Mouse (Mus musculus): ENCODE results near the gene 1700016C15Rik.

The 1700016C15Rik gene

DNA sequence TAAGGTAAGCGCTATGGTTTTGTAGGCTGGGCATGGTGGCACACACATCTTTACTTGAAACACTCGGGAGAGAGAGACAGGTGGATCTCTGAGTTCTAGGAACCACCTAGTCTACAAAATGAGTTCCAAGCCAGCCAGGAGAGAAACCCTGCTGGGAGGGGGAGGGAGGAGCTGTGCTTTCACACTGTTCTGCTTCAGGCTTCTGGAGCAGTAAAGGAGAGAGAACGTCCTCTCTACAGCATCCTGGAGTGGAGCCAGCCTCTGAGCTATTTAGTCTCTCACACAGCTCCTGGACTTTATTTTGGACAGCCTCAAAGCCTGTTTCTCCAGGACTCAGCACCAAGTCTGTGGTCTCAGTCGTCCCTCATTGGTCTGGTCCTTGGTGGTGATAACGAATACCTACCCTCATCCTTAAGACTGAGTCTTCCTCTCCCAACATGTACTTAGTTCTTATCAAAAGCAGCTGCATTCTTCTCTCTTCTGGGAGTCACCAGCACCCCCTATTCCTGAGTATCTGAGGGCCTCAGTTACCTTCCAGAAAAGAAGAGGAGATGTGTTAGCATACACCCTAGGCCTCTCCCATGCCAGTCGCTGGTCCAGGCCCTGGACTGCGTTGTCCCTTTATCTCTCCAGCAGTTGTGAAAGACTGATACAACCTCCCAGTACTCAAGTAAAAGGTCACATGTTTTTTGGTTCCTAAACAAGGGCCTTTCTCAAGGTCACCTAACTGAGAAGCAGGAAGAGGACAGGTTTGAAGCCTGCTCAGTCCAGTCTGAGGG lies 12.4 kb upstream of the 1700016C15Rik start:
- DNase-seq (ENCODE audit: low spot score in 2 of 2) = no peak

DNA sequence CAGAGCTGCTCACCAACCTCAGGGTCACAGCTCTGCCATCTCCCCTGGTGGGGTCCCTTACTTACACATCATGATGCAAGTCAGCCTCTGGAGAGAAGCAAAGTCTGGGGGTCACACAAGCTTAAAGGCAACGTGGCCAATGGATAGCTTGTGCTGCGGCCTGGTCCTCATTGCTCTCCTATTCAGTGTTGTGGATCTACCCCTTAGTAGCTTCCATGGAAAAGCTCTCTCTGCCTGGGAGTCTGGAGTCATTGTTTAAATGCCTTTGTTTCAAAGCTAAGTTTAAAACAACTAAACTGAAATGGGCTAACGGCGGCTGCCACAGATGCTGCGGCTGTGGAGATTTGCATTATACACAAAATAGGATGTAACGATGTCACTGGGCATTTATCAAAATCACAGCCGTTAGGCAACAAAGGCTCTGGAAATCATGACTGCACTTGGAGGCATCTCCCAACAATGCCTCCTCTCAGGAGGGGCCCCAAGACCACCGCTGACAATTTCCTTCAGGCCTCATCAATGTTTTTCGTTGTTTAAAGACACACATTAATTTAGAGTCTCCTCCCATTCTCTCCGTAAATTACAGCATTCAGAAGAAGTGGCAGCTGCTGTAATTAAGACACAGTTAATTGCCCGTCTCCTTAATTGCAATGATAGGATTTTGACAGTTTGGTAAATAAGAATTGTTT lies 11.1 kb upstream of the 1700016C15Rik start:
- DNase-seq (ENCODE audit: low spot score in 2 of 2) = no peak

DNA sequence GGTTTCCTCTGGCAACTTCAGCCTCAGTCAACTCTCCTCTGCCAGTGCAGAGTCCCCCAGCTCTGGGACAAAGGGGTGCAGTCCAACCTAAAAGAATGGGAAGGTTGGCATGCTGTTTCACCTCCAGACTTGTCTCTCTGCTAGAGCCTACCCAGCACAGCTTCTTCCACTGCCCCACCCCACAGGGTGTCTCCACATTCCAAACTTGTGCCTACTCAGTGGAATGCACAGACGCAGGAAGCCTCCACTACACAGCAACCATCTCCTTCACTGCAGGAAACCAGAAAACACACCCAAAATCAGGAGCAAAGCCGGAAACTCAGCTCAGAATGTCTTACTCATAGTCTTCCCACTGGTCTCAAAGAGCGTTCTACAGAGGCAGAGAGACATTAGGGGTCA lies 10.6 kb upstream of the 1700016C15Rik start:
- no peak for DNase-seq (ENCODE audit: low spot score in 2 of 2)

- DNase-seq (ENCODE audit: low spot score in 2 of 2) = no peak
These were observed 5.8 kb upstream of the 1700016C15Rik start for GRCm38 (mm10) chr1:177723786-177724185.

GRCm38 (mm10) chr1:177726870-177727269 lies 2.7 kb upstream of the 1700016C15Rik start:
- no peak for DNase-seq (ENCODE audit: low spot score in 2 of 2)

DNA sequence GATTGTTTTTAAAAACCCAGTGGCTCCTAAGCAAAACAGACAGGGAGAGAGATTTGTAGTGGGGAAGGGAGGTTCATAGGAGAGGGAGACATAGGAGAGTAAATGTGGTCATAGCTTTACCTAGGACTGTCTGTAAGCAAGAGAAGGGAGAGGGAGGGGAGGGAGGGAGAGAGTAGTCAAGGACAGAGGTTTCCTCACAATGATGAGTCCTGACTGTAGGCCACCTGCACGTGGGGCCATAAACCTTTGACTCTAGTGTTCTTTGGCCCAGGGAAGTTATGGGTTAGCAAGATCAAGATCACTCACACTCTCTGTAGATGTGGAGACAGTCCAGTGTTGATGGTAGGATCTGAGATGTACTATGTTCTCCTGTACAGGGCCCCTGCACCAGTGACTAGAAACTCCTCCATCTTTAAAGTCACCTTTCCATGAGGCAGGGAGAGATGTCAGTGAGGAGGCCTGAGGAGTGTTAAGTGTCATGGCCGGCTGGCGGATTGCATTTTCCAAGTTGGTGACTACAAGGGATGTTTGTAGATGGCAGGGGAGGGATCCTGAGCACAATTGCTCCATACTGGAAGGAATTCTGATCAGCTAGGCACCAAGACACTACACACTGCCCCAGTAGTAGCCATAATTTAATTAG lies 1.6 kb upstream of the 1700016C15Rik start:
- no peak for DNase-seq (ENCODE audit: low spot score in 2 of 2)

DNA sequence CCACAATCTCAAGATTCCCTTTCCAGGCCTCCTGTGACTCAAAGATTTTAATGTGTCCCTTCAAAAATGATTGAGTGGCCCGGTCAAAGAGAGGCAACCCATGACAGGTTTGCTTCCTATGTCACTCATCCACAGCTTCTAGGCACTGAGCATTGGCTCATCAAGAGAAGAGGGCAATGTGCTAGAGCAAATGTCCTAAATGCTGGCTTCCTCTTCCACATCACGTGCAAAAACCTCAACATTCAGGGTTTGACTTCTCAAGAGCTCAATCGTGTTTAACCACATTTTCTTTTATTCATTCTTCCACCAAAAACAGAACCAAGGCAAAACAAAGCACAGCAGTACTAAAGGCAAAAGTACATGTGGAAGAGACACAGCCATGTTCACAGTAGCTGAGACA lies 2.4 kb downstream of the 1700016C15Rik start:
- no peak for DNase-seq (ENCODE audit: low spot score in 2 of 2)

- no peak for DNase-seq (ENCODE audit: low spot score in 2 of 2)
These were observed 8.0 kb downstream of the 1700016C15Rik start for GRCm38 (mm10) chr1:177737505-177738105.

DNA sequence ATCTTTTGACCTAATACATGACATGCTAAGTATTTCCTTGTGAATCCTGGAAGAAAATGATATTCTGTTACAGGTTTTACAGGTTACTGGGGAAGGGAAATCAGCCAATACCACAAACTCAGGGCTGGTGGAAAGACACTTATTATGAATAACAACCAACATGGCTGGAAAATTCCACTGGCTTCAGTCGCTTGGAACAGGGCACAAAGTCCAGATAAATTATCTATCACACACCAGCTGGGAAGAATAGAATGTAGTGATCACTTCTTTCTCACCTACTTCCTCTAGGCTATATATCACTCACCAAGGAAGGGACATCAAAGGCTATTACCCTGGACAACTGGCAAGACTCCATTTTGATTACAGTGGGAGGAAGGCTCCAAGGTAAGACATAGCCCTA lies 11.1 kb downstream of the 1700016C15Rik start:
- DNase-seq (ENCODE audit: low spot score in 2 of 2) = no peak

DNA sequence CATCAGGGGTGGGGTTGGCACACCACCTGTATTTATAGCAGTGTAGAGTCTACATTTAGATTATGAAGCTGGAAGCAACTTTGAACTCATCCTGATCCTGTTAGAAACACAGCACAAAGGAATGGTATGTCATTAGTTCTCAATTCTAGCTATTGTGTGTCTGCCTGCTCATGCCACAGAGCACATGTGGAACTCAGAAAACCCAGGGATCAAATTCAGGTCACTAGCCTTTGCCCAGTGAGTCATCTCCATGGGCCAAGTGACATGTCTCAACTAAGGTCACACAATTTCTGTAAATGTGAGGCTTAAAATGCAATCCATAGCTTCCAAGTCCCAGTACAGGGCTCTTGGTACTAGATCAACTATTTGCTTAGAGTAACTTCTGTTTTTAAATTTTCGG lies 12.5 kb downstream of the 1700016C15Rik start:
- no peak for DNase-seq (ENCODE audit: low spot score in 2 of 2)

DNA sequence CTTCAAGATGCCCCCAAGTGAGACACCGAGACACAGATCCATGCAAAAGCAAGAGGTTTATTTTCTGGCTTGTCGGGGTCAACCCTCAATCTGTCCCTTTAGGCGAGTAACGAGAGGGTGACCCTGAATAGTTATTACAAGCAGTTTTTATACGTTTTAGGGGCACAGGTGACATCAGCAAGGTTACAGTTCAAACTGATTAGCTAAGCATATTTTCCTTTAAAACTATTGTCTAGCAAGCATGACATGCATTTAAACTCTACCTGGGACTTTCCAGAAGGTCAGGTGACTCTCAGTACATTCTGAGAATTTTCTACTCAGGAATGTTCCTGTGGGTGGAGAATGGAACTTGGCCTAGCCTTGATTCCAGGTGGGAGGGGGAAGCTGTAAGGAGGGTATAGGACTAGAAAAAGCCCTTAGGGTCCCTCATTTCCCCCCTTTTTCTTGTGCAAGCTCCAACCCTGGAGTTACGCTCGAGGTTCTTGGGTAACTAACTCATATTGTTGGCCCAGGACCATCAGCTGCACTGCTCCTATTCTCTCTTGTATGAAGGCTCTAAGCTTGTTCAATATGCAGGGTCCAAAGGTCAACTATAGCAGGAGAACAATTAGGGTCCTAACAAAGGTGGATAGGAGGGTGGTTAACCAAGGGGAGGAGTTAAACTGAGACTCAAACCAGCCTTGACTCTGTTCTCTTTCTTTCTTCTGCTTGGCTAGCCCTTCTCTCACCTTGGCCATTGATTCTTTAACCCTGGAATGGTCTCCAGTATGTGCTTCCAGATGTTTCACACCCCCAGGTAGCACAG lies 15.1 kb downstream of the 1700016C15Rik start:
- no peak for DNase-seq (ENCODE audit: low spot score in 2 of 2)

- no peak for DNase-seq (ENCODE audit: low spot score in 2 of 2)
These were observed 18.4 kb downstream of the 1700016C15Rik start for GRCm38 (mm10) chr1:177747869-177748540.

DNA sequence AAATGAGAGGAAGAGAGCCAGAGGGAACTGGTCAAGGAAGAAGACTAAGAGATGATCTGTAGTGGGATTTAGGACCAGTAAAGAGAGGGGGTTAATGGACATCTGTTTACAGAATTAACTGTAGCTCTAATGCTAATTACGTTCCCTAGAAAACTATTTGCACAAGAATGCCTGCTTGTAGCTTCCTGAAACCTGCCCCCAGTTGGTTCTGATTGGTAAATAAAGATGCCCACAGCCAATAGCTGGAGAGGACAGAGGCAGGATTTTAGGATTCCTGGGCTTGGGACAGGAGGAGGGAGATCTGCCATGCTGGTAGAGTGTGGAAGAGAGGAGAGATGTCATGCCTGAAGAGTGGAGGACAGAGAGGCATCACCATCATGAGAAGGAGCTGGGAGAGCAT lies 23.9 kb downstream of the 1700016C15Rik start:
- DNase-seq (ENCODE audit: low spot score in 2 of 2) = no peak

- DNase-seq (ENCODE audit: low spot score in 2 of 2) = no peak
These were observed 27.6 kb downstream of the 1700016C15Rik start for GRCm38 (mm10) chr1:177757249-177757648.

- no peak for DNase-seq (ENCODE audit: low spot score in 2 of 2)
These were observed 39.3 kb downstream of the 1700016C15Rik start for GRCm38 (mm10) chr1:177768931-177769330.

DNA sequence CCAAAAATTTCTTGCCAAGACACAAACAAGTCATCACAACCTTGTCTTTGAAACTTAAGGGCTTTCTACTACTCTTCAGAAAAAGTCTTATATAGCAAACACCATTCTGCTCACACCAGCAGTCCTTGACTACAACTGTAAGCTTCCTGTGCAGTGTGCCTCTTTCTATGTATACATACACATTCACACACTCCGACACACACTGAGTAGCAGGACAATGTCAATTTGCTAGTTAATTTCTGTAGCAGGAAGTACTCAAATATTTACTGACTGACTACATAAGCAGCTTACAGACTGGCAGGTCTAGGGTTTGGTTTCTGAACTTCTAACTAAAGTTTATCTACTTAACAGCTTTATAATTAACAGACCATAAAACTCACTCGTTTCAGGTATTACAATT lies 47.8 kb downstream of the 1700016C15Rik start:
- no peak for DNase-seq (ENCODE audit: low spot score in 2 of 2)

DNA sequence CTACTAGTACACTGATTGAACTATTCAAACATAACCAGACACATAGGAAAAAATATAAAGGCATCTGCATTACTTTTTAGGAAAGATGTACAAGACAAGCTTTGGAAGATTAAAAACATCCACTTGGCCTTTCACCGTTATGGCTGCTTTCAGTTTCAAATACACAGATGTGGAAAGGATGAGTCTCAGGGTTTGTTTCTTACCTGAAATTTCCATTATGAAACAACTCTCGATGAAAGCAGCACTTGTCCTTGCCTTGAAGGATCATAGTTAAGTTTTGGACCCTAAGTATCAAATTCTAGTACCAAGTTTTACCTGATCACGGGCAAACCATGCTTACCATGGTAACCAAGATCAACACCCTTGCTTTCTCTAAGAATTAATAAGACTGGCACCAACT lies 63.2 kb downstream of the 1700016C15Rik start:
- no peak for DNase-seq (ENCODE audit: low spot score in 2 of 2)

DNA sequence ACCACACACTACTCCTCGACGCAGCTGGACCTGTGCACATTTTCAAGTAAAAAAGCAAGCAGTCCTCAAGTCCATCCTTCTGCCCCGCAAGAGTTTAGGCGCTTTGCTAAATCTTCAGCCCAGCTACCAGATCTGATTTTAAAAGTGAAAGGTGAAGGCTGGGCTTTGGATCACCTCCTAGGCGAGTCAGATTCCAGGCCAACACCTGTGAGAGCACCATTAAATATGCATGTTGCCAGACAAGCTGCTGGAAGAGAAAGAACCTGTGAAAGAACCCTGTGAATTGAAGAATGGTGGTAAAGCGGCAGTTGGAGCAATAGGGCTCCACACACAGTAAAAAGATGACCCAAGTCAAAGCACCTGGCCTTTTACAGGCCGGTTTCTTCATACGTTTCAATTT lies 65.3 kb downstream of the 1700016C15Rik start:
- DNase-seq (ENCODE audit: low spot score in 2 of 2) = no peak

DNA sequence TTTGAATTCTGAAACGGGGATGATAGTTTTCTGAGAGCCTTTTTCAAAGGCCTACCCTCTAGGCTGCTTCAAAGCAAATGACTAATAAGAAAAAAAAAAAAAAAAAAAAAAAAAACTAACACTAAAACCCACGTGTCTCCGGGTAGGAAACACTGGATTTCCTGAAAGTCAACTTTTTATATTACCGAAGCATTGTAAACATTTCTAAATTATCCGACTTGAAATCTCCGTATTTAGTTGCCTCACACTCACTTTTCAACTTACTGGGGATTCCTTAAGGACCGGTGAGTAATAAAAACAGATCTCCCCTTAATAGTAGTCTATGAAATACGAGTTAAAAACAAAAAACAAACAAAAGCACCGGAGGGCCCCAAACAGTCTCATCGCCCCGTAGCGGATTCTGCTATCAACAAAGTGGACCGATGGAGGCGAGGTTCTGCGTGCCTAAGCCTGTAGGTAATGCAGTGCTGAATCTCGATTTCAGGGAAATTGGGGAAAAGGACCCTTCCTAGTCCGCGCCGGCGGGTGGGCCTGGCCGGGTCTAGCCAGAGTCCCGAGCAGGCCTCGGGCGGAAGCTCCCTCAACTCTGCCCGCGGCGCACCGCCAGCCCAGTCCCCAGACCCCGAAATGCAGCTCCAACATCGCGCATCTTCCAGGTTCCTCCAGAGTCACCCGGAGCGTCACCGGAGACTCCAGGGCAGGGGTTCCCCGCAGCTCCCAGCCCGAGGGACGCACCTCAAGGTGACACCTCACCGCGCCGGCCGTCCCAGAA lies 66.0 kb downstream of the 1700016C15Rik start:
- DNase-seq (ENCODE audit: low spot score in 2 of 2) = no peak
